Mouse (Mus musculus) neural tube, embryonic 12.5 days (tissue): ENCODE measurements around the gene Atg5. TPM values are rescaled to one million over a fixed set of nuclear protein-coding genes. Genes with fewer than 3 reads are reported as not detected.

Experiments used
- ATAC-seq: fragments of 200-750 bp; cut with Nextera tagmentation; 2 replicates; pipeline ENCODE4 v1.8.0; 2017; ENCODE audit warnings: low read depth, mild to moderate bottlenecking, moderate TSS enrichment, moderate library complexity; ENCODE audit not compliant: low FRiP score
- H3K27ac ChIP-seq: fragments of 300-500 bp; sonication (generic); 2 replicates; pipeline ENCODE4 v1.5.1; 2016
- H3K27me3 ChIP-seq: fragments of 300-500 bp; sonication (generic); replicated peaks from 2 replicates; pipeline ENCODE4 v1.6.1; 2016; ENCODE audit warnings: mild to moderate bottlenecking
- H3K36me3 ChIP-seq: fragments of 300-500 bp; sonication (generic); 2 replicates; pipeline ENCODE4 v1.6.1; 2016; ENCODE audit warnings: mild to moderate bottlenecking
- H3K4me1 ChIP-seq: fragments of 300-500 bp; sonication (generic); 2 replicates; pipeline ENCODE4 v1.6.1; 2016
- H3K4me2 ChIP-seq: fragments of 300-500 bp; sonication (generic); replicated peaks from 2 replicates; pipeline ENCODE4 v1.6.1; 2016; ENCODE audit warnings: mild to moderate bottlenecking
- H3K4me3 ChIP-seq: fragments of 300-500 bp; sonication (generic); 2 replicates; pipeline ENCODE4 v1.5.1; 2016
- H3K9ac ChIP-seq: fragments of 300-500 bp; sonication (generic); 2 replicates; pipeline ENCODE4 v1.6.1; 2016; ENCODE audit warnings: mild to moderate bottlenecking
- H3K9me3 ChIP-seq: fragments of 300-500 bp; sonication (generic); 2 replicates; pipeline ENCODE4 v1.6.1; 2016; ENCODE audit warnings: mild to moderate bottlenecking
- WGBS: fragments of 180-500 bp; shearing (Covaris S2); methylation state at CpG from one replicate; pipeline ENCODE4 v1.1.7; 2016; 5-methylcytosine and 5-hydroxymethylcytosine counted together
- polyA plus RNA-seq: library from polyadenylated mRNA; unstranded; fragments of >200 nt; fragmentation: Nextera tagmentation; extraction: Ambion mirVana; gene quantifications from 2 replicates; pipeline ENCODE4 v1.2.1, GENCODE M21; 2016

Atg5 gene
- polyA plus RNA-seq, 1 experiment from 2014 or later, result 50.8 TPM

DNA sequence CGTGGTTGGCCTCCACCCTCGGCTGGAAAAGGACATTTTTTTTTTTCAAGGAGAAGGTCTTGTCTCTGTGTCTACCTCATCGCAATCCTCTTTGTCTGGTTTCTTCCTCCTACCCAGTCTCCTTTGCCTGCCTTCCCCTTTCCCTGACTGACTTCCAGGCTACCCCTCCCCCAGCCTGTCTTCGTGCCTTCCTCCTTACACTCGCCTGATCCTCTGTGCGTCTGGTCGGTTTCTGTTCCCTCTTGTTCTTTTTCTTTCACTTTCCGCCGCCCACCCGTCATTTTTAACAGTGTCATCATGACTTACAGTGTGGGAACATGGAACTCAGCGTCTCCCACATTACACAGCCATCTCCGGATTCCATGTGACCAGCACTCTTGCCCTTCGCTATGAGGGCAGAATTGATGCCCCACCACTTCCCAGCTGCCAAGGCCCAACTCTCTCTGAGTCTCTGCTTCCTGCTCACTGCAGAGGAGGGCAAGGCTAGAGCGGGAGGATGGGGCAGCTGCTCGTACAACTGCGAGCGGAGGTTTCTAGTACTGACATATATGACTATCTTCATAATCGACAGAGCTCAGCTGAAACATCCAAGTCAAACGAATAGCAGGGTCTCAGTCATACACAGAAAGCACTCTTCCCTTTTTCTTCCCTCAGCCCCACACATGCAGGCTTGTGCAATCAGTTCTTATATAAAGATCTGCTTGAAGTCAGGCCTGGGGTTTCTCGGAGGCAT lies 112.5 kb downstream of the Atg5 start:
- H3K9me3 ChIP-seq, result no peaks in the 10 kb centered on the region
- no peak overlapping the region for H3K9ac ChIP-seq
- H3K36me3 ChIP-seq, result no peaks in the 10 kb centered on the region
- no peaks in the 10 kb centered on the region for H3K4me1 ChIP-seq
- H3K4me2 ChIP-seq, result no peak overlapping the region
- WGBS, result 59% methylated on average over 20 of the region's 20 CpGs
- no peaks in the 10 kb centered on the region for H3K27me3 ChIP-seq
- no peak overlapping the region for H3K4me3 ChIP-seq
- H3K27ac ChIP-seq, result no peak overlapping the region
- ATAC-seq, result no peak

DNA sequence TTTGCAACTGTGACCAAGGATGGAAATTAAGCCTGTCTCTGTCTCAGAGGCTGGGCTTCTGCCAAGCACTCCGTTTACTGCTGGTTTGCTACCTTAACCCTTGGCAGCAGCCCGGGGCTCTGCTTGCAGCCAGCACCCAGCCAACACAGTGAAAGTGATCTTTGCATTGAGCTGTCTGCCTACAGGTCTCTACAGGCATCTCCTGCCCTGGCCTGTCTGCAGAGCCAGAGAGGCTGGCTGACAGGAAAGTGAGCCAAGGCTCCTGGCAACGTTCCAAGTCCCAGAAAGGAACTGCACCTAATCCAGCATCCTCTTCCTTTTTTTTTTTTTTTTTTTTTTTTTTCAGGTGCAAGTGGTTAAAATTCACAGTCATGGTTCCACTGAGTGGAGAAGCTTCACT lies 113.2 kb downstream of the Atg5 start:
- peak; percentile 33; the same call in 1 of the 2 replicates for ATAC-seq
- Histone ChIP-seq H3K27ac (no peak overlapping the region), H3K9ac (no peak overlapping the region), H3K9me3 (no peaks in the 10 kb centered on the region), H3K4me2 (no peak overlapping the region), H3K4me3 (no peak overlapping the region), H3K36me3 (no peaks in the 10 kb centered on the region), H3K4me1 (no peaks in the 10 kb centered on the region), H3K27me3 (no peaks in the 10 kb centered on the region)
- WGBS, result 52% methylated on average over 3 of the region's 3 CpGs

DNA sequence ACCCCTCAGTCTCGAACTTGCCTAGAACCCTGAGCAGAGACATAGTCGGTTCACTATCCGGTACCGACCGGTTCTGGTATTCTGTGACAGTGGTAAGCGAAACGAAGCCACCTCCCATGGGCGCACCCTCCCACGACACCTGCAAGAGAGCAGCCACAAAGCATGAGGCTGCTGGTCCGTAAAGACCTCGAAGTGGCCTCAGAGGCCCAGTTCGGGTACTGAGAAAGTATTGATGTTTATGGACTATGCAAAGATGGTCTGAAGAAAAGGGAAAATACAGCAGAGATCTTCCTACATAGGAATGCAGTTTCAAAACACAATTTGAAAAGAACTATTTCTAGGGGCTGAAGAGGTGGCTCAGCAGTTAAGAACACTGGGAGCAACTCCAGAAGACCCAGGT lies 113.8 kb downstream of the Atg5 start:
- no peak overlapping the region for H3K4me2 ChIP-seq
- WGBS, result 91% methylated on average over 12 of the region's 12 CpGs
- no peak overlapping the region for H3K9ac ChIP-seq

DNA sequence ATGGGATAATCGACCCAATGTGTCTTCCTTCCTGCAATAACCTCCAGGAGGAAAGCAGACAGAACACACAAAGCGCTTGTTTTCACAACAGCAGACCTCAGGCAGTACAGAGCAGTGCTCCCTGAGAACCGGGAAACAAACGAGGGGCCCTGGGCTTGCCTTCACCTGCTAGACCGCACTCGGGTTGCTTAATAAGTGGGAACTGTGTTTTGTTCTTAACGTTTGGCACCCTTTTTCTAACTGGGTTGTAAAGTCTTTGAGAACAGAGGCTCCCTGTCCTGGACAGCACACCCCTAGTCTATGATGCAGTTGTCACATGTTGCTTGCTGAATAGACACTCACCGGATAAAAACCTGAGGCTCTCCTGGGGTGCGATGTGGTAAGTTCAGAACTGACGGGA lies 115.1 kb downstream of the Atg5 start:
- H3K4me2 ChIP-seq, result no peak overlapping the region
- no peak overlapping the region for H3K27ac ChIP-seq
- H3K4me1 ChIP-seq, result no peaks in the 10 kb centered on the region
- no peaks in the 10 kb centered on the region for H3K27me3 ChIP-seq
- H3K4me3 ChIP-seq, result no peak overlapping the region
- H3K9ac ChIP-seq, result no peak overlapping the region
- 64% methylated on average over 10 of the region's 10 CpGs for WGBS
- no peaks in the 10 kb centered on the region for H3K9me3 ChIP-seq
- no peaks in the 10 kb centered on the region for H3K36me3 ChIP-seq
- ATAC-seq, result no peak

More for the DNA sequence above, 113.8 kb downstream of the Atg5 start:
- no peaks in the 10 kb centered on the region for H3K9me3 ChIP-seq
- H3K27ac ChIP-seq, result no peak overlapping the region
- no peak for ATAC-seq
- no peaks in the 10 kb centered on the region for H3K4me1 ChIP-seq
- no peaks in the 10 kb centered on the region for H3K27me3 ChIP-seq
- no peaks in the 10 kb centered on the region for H3K36me3 ChIP-seq
- H3K4me3 ChIP-seq, result no peak overlapping the region

DNA sequence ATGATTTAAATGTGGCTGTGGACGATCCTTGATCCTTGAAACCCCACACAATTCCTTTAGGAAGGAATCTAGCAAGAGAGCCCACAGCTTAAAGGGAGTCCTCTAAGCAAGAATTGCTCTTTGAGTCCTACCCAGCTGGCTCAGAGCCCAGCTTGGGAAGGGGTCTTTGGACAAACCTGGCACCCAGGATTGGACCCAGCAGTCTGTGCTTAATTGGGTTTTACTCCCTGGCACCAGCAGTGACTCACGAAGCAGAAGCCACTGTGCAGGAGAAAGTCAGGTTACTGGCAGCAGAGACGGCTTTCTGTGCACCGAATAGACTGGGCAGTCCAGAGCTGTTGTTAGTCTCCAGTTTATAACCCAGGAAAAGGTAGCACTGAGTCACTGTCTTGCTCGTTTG lies 117.1 kb downstream of the Atg5 start:
- WGBS, result 72% methylated on average over 5 of the region's 5 CpGs
- Histone ChIP-seq H3K9me3 (no peaks in the 10 kb centered on the region), H3K9ac (no peak overlapping the region), H3K27me3 (no peaks in the 10 kb centered on the region), H3K4me1 (no peaks in the 10 kb centered on the region), H3K4me3 (no peak overlapping the region), H3K36me3 (no peaks in the 10 kb centered on the region), H3K4me2 (no peak overlapping the region), H3K27ac (no peak overlapping the region)
- ATAC-seq, result no peak

DNA sequence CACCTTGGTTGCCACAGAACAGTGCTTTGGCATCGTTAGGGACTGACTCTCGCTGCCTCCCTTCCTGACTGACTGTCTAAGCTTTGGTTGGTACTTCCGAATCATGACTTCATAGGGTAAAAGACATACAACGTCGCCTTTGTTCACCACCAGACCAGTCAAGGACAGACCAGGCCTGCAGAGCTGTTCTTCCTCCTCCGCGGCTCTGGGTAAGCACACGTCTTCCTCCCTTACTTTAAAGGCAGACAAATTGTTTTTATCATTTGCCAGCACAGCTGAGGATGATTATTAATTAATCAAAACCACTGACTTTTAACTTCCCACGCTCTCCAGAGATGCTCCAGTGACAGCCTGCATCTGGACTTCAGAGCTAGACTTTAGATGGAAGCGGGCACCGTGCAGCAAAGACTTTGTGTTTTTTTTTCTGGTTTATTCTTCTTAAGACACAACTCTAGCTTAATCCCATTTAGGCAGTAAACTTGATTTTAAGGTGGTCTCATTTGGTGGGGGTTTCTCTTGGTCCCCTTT lies 120.6 kb downstream of the Atg5 start:
- H3K27me3 ChIP-seq, result no peaks in the 10 kb centered on the region
- no peak overlapping the region for H3K27ac ChIP-seq
- H3K4me1 ChIP-seq, result no peaks in the 10 kb centered on the region
- WGBS, result 83% methylated on average over 11 of the region's 11 CpGs
- no peaks in the 10 kb centered on the region for H3K9me3 ChIP-seq
- ATAC-seq, result no peak
- H3K36me3 ChIP-seq, result no peaks in the 10 kb centered on the region
- H3K4me3 ChIP-seq, result no peak overlapping the region
- no peak overlapping the region for H3K9ac ChIP-seq
- no peak overlapping the region for H3K4me2 ChIP-seq

DNA sequence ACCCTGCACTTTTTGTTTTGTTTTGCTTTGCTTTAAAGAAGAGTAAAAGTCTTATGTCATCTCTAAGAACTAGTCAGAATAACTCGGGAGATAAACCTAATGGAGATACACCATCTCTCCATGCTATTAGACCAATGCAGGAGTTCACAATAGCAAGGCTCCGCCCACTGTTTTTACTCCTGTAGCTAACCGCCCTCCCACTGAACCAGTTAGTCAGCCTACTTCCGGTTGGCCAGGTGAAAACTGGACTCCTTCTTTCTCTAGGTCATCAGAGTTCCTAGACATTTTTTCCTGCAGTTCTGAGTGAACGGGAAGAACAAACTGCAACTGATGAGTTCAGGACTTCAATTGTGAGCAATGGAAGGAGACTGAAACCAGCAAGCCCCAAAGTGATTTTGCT lies 122.1 kb downstream of the Atg5 start:
- Histone ChIP-seq H3K4me1 (no peaks in the 10 kb centered on the region), H3K27ac (no peak overlapping the region), H3K9me3 (no peaks in the 10 kb centered on the region), H3K27me3 (no peaks in the 10 kb centered on the region), H3K4me3 (no peak overlapping the region), H3K36me3 (no peaks in the 10 kb centered on the region), H3K4me2 (no peak overlapping the region), H3K9ac (no peak overlapping the region)
- WGBS, result 79% methylated on average over 5 of the region's 5 CpGs
- no peak for ATAC-seq

DNA sequence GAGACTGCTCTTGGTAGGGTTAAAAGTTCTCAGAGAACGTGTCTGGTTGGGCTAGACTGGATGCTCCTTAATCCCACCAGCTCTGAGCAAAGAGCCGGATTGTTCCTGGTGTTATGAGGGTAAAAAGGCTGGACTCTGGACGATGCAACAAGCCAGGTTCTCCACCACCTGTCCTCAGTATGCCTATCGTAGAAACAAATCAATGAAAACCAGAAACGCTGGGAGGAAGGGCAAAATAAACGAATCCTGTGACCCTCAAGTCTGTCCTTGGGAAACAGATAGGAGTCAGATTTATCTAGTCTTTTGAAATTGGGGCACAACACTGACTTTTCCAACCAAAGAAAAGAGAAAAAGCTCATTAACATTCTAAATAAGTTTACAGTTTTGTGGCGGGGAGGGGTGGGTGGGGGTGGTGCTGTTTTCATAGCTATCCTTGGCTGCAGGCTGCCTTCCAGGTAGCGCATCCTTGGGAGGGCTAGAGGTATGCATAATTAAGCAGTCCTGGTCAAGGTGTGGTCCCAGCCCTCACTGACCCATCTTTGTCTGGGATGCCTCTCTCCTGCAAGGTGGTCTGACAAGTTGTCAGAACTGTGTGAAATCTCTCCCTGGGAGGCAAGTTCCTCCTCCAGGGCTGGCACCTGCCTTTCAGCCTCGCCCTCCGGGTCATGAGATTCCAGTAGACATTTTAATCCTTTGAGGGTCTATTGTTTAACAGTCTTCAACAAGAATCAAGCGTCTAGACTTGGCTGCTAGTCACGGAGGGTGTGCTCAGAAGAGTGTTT lies 123.5 kb downstream of the Atg5 start:
- no peak overlapping the region for H3K4me3 ChIP-seq
- ATAC-seq, result no peak
- no peak overlapping the region for H3K27ac ChIP-seq
- no peaks in the 10 kb centered on the region for H3K4me1 ChIP-seq
- H3K36me3 ChIP-seq, result no peaks in the 10 kb centered on the region
- no peaks in the 10 kb centered on the region for H3K27me3 ChIP-seq
- H3K4me2 ChIP-seq, result no peak overlapping the region
- H3K9me3 ChIP-seq, result no peaks in the 10 kb centered on the region
- WGBS, result 52% methylated on average over 12 of the region's 12 CpGs
- H3K9ac ChIP-seq, result no peak overlapping the region

DNA sequence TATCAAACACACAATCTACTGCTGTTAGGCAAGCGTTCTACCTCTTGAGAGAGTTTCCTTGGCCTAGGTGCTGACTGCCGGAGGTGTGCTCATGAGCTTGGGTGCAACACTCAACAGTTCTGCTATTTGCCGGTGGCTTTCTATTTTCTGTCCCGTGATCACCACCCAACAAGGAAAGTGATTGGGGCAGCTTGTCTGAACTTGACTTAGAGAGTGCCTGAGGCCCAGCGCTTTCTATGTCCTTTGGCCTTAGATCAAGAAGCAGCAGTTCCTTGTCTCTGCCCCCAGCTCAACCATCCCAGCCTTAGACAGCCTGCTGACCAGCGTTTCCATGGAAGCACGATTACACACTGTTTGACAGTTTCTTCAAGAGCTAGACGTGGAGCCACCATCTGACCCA lies 124.7 kb downstream of the Atg5 start:
- no peaks in the 10 kb centered on the region for H3K9me3 ChIP-seq
- H3K27me3 ChIP-seq, result no peaks in the 10 kb centered on the region
- H3K36me3 ChIP-seq, result no peaks in the 10 kb centered on the region
- no peaks in the 10 kb centered on the region for H3K4me1 ChIP-seq
- WGBS, result 86% methylated on average over 8 of the region's 8 CpGs
- ATAC-seq, result no peak
- H3K4me3 ChIP-seq, result no peak overlapping the region
- H3K27ac ChIP-seq, result no peak overlapping the region
- H3K4me2 ChIP-seq, result no peak overlapping the region
- H3K9ac ChIP-seq, result no peak overlapping the region

DNA sequence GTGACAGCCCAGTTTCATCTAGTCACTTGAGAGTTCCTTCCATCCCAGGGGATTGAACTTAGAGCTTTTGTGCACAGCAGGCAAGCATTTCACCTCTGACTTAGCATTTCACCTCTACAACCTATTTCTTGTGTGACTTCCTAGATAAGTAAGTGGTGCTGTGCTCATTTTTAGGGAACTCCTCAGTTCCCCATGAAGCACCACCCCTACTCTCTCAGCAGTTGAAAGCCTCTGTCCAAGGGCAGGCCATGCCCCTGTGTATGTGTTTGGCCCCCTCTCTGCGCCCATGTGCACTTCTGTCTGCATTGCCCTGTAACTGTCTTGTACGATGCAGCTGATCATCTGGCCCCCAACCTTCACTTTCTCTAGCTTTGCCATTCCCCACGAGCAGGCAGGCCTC lies 132.0 kb downstream of the Atg5 start:
- Histone ChIP-seq H3K9ac (no peak overlapping the region), H3K4me3 (no peak overlapping the region), H3K36me3 (no peaks in the 10 kb centered on the region), H3K4me1 (no peaks in the 10 kb centered on the region), H3K4me2 (no peak overlapping the region), H3K27me3 (no peaks in the 10 kb centered on the region), H3K9me3 (no peaks in the 10 kb centered on the region), H3K27ac (no peak overlapping the region)
- no peak for ATAC-seq
- 38% methylated on average over 3 of the region's 3 CpGs for WGBS

DNA sequence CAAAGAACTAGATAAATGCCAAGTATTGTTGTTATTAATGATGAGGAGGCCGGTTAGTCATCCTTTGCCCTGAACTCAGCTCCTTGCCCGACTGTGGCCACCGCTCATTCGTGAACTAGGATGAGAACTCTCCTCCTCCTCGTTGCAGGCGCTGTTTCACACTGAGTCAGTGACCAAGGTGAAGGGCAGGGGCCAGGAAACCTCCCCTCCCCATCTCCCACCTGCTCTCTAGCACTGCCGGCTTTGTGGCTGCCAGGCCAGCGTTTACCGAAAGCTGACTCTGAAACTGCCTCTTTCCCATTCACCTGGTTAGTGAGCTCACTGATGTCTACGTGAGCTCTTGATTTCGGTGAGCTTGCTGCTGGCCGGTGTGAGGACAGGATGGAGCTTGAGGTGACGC lies 132.4 kb downstream of the Atg5 start:
- Histone ChIP-seq H3K4me3 (no peak overlapping the region), H3K9me3 (no peaks in the 10 kb centered on the region), H3K9ac (no peak overlapping the region), H3K4me2 (no peak overlapping the region), H3K27ac (no peak overlapping the region), H3K36me3 (no peaks in the 10 kb centered on the region), H3K27me3 (no peaks in the 10 kb centered on the region), H3K4me1 (no peaks in the 10 kb centered on the region)
- WGBS, result 34% methylated on average over 13 of the region's 13 CpGs
- no peak for ATAC-seq

DNA sequence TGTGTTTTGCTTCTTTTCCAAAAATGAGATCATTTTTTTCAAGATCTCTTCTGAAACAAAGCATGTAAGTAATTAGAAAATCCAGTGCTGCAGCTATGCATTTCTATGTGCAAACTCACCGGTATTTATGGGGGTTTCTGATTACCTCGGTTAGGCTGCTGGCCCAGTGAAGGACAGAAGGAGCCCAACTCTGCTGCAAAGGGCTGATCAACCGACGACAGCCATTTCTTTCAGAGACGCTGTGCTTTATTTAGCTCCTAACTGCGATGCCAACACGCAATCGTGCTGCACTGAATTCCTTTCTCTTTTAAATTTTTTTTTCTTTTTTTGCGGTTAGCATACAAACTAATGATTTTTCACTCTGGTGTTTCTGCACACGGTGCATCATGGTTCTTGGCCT lies 133.4 kb downstream of the Atg5 start:
- WGBS, result 82% methylated on average over 10 of the region's 10 CpGs
- no peak for ATAC-seq
- H3K4me1 ChIP-seq, result no peaks in the 10 kb centered on the region
- H3K9me3 ChIP-seq, result no peaks in the 10 kb centered on the region
- H3K9ac ChIP-seq, result no peak overlapping the region
- no peak overlapping the region for H3K4me2 ChIP-seq
- H3K27me3 ChIP-seq, result no peaks in the 10 kb centered on the region
- no peak overlapping the region for H3K27ac ChIP-seq
- no peak overlapping the region for H3K4me3 ChIP-seq
- H3K36me3 ChIP-seq, result no peaks in the 10 kb centered on the region
